Mouse (Mus musculus) hindbrain, embryonic 14.5 days (tissue): Measurements from ENCODE around the gene Ddah2. TPM values are rescaled to one million over a fixed set of nuclear protein-coding genes. Genes with fewer than 3 reads are reported as not detected.

Source experiments
- ATAC-seq: fragments of 200-750 bp; cut with Nextera tagmentation; 2 replicates; pipeline ENCODE4 v1.8.0; 2017; ENCODE audit warnings: moderate number of reproducible peaks, mild to moderate bottlenecking, moderate TSS enrichment, moderate library complexity; ENCODE audit not compliant: low FRiP score
- DNase-seq: peaks from one replicate; pipeline ENCODE4 v3.0.0-alpha.2; 2015; ENCODE audit warnings: low spot score
- H3K27ac ChIP-seq: fragments of 300-500 bp; sonication (generic); 2 replicates; pipeline ENCODE4 v1.5.1; 2014; ENCODE audit warnings: mild to moderate bottlenecking, moderate library complexity
- H3K27me3 ChIP-seq: fragments of 300-500 bp; sonication (generic); 2 replicates; pipeline ENCODE4 v1.6.1; 2014; ENCODE audit warnings: mild to moderate bottlenecking, low read length, mixed read lengths; ENCODE audit not compliant: control insufficient read depth, insufficient read depth
- H3K36me3 ChIP-seq: fragments of 300-500 bp; sonication (generic); replicated peaks from 2 replicates; pipeline ENCODE4 v1.6.1; 2014; ENCODE audit not compliant: control insufficient read depth, insufficient read depth
- H3K4me1 ChIP-seq: fragments of 300-500 bp; sonication (generic); replicated peaks from 2 replicates; pipeline ENCODE4 v1.6.1; 2014; ENCODE audit warnings: antibody characterized with exemption, low read length, mixed read lengths; ENCODE audit not compliant: control insufficient read depth, insufficient read depth
- H3K4me2 ChIP-seq: fragments of 300-500 bp; sonication (generic); replicated peaks from 2 replicates; pipeline ENCODE4 v1.6.1; 2014; ENCODE audit warnings: mild to moderate bottlenecking, moderate library complexity
- H3K4me3 ChIP-seq: fragments of 300-500 bp; sonication (generic); replicated peaks from 2 replicates; pipeline ENCODE4 v1.5.1; 2014; ENCODE audit warnings: mild to moderate bottlenecking, low read length
- H3K9ac ChIP-seq: fragments of 300-500 bp; sonication (generic); 2 replicates; pipeline ENCODE4 v1.6.1; 2014
- H3K9me3 ChIP-seq: fragments of 300-500 bp; sonication (generic); 2 replicates; pipeline ENCODE4 v1.6.1; 2016; ENCODE audit warnings: low read length; ENCODE audit not compliant: control insufficient read depth
- WGBS: fragments of 180-500 bp; shearing (Covaris S2); extraction: QIAGEN DNeasy Blood & Tissue Kit; methylation state at CpG from one replicate; pipeline ENCODE4 v1.1.7; 2014; 5-methylcytosine and 5-hydroxymethylcytosine counted together
- polyA plus RNA-seq: library from polyadenylated mRNA; unstranded; fragments of >200 nt; fragmentation: Nextera tagmentation; extraction: Ambion mirVana; gene quantifications from 2 replicates; pipeline ENCODE4 v1.2.1, GENCODE M21; 2014

Ddah2 gene
- polyA plus RNA-seq, 1 experiment from 2014 or later, result 295 TPM

- no peaks in the 10 kb centered on the region for H3K9me3 ChIP-seq
- WGBS, result 66% methylated on average over 4 of the region's 4 CpGs
- no peak for ATAC-seq
- H3K27me3 ChIP-seq, result no peaks in the 10 kb centered on the region
- H3K4me1 ChIP-seq, result 0 out of 2 replicates have a peak, but pooled peaks cover 5% of the 10 kb centered on the region
- DNase-seq, result no peak
- H3K4me3 ChIP-seq, result no peak overlapping the region
- H3K36me3 ChIP-seq, result no peaks in the 10 kb centered on the region
- no peak overlapping the region for H3K4me2 ChIP-seq
- peak overlapping the region; percentile 11; the same call in 1 of the 2 replicates for H3K9ac ChIP-seq
- no peak overlapping the region for H3K27ac ChIP-seq
Observed at GRCm38 (mm10) chr17:35080710-35081109, 21.9 kb downstream of the Ddah2 start.

GRCm38 (mm10) chr17:35082841-35083576, 24.2 kb downstream of the Ddah2 start:
- no peaks in the 10 kb centered on the region for H3K36me3 ChIP-seq
- ATAC-seq (no peak), DNase-seq (no peak)
- H3K9ac ChIP-seq, result no peak overlapping the region
- H3K4me2 ChIP-seq, result no peak overlapping the region
- no peaks in the 10 kb centered on the region for H3K27me3 ChIP-seq
- no peak overlapping the region for H3K4me3 ChIP-seq
- H3K9me3 ChIP-seq, result no peaks in the 10 kb centered on the region
- no peaks in the 10 kb centered on the region for H3K4me1 ChIP-seq
- 86% methylated on average over 16 of the region's 16 CpGs for WGBS
- H3K27ac ChIP-seq, result no peak overlapping the region

- Histone ChIP-seq H3K36me3 (no peaks in the 10 kb centered on the region), H3K4me2 (no peak overlapping the region), H3K4me3 (no peak overlapping the region), H3K9ac (no peak overlapping the region), H3K9me3 (no peaks in the 10 kb centered on the region), H3K27ac (no peak overlapping the region), H3K4me1 (no peaks in the 10 kb centered on the region), H3K27me3 (no peaks in the 10 kb centered on the region)
- ATAC-seq (no peak), DNase-seq (no peak)
- WGBS, result 77% methylated on average over 3 of the region's 3 CpGs
Observed at GRCm38 (mm10) chr17:35083929-35084497, 25.2 kb downstream of the Ddah2 start.

GRCm38 (mm10) chr17:35085208-35085865, 26.5 kb downstream of the Ddah2 start, which contains the start of gene Ly6g6f:
TSS of gene Ly6g6f (minus strand) at chr17:35085610.
- peaks cover 7% of the 10 kb centered on the region for H3K4me1 ChIP-seq
- H3K27me3 ChIP-seq, result no peaks in the 10 kb centered on the region
- H3K9me3 ChIP-seq, result no peaks in the 10 kb centered on the region
- H3K27ac ChIP-seq, result no peak within 1 kb of the TSS
- no peak within 1 kb of the TSS for H3K4me3 ChIP-seq
- no peak within 1 kb of the TSS for H3K9ac ChIP-seq
- no peak within 1 kb of the TSS for H3K4me2 ChIP-seq
- no peaks in the 10 kb centered on the region for H3K36me3 ChIP-seq
- ATAC-seq (no peak), DNase-seq (no peak)
- WGBS, result 85% methylated on average over 7 of the region's 7 CpGs

GRCm38 (mm10) chr17:35088151-35088550, 29.3 kb downstream of the Ddah2 start:
- no peak overlapping the region for H3K4me3 ChIP-seq
- ATAC-seq (no peak), DNase-seq (no peak)
- 57% methylated on average over 2 of the region's 2 CpGs for WGBS
- peaks cover 18% of the 10 kb centered on the region for H3K36me3 ChIP-seq
- H3K27me3 ChIP-seq, result no peaks in the 10 kb centered on the region
- no peak overlapping the region for H3K4me2 ChIP-seq
- H3K27ac ChIP-seq, result no peak overlapping the region
- H3K4me1 ChIP-seq, result peaks cover 10% of the 10 kb centered on the region
- no peaks in the 10 kb centered on the region for H3K9me3 ChIP-seq
- no peak overlapping the region for H3K9ac ChIP-seq

GRCm38 (mm10) chr17:35088825-35089644, 30.2 kb downstream of the Ddah2 start, which contains the start of gene Abhd16a:
TSS of gene Abhd16a (plus strand) at chr17:35089263.
- Histone ChIP-seq H3K4me3 (peak within 1 kb of the TSS; percentile 47), H3K9me3 (no peaks in the 10 kb centered on the region), H3K27ac (peak within 1 kb of the TSS; percentile 94), H3K9ac (peak within 1 kb of the TSS; percentile 78), H3K27me3 (no peaks in the 10 kb centered on the region), H3K4me1 (peaks cover 10% of the 10 kb centered on the region), H3K4me2 (peak within 1 kb of the TSS; percentile 56), H3K36me3 (peaks cover 27% of the 10 kb centered on the region)
- 4% methylated on average over 62 of the region's 67 CpGs for WGBS
- ATAC-seq, result peak; percentile 98
- DNase-seq, result peak; percentile 93

- ATAC-seq (no peak), DNase-seq (no peak)
- H3K27ac ChIP-seq, result peak overlapping the region; percentile 38
- H3K4me2 ChIP-seq, result peak overlapping the region; percentile 56
- H3K27me3 ChIP-seq, result no peaks in the 10 kb centered on the region
- H3K4me1 ChIP-seq, result peaks cover 10% of the 10 kb centered on the region
- 59% methylated on average over 8 of the region's 8 CpGs for whole genome bisulfite sequencing
- H3K4me3 ChIP-seq, result peak overlapping the region; percentile 47
- H3K9me3 ChIP-seq, result no peaks in the 10 kb centered on the region
- H3K9ac ChIP-seq, result peak overlapping the region; percentile 78
- peaks cover 40% of the 10 kb centered on the region for H3K36me3 ChIP-seq
Observed at GRCm38 (mm10) chr17:35090166-35090932, 31.5 kb downstream of the Ddah2 start.

GRCm38 (mm10) chr17:35092403-35093198, 33.8 kb downstream of the Ddah2 start:
- no peak overlapping the region for H3K27ac ChIP-seq
- no peak overlapping the region for H3K9ac ChIP-seq
- no peak overlapping the region for H3K4me3 ChIP-seq
- H3K9me3 ChIP-seq, result no peaks in the 10 kb centered on the region
- H3K4me2 ChIP-seq, result no peak overlapping the region
- H3K4me1 ChIP-seq, result peaks cover 10% of the 10 kb centered on the region
- WGBS, result 89% methylated on average over 14 of the region's 14 CpGs
- DNase-seq (no peak), ATAC-seq (no peak)
- peaks cover 62% of the 10 kb centered on the region for H3K36me3 ChIP-seq
- no peaks in the 10 kb centered on the region for H3K27me3 ChIP-seq
